Mouse (Mus musculus) megakaryocyte, embryonic 14.5 days (primary cell): ENCODE results near the gene Cfap20.

Experiments used
- FLI1 ChIP-seq: IDR thresholded peaks from 2 replicates; pipeline ENCODE4 v1.6.1; 2012; ENCODE audit warnings: low read length, inconsistent platforms, mixed read lengths
- GATA1 ChIP-seq: IDR thresholded peaks from 3 replicates; pipeline ENCODE4 v1.6.1; 2012; ENCODE audit warnings: mixed read lengths, low read length, inconsistent platforms, borderline replicate concordance

- TF ChIP-seq FLI1 (no peak), GATA1 (no peak)
Observed at GRCm38 (mm10) chr8:95411309-95411972, 23.2 kb downstream of the Cfap20 start.
